Mouse (Mus musculus) cerebellum, adult 2 months (tissue): ENCODE results near the gene Rxfp4.

Experiments
- CTCF ChIP-seq: fragments of 200-500 bp; IDR thresholded peaks from 2 replicates; pipeline ENCODE4 v1.5.1; 2011; ENCODE audit warnings: low read depth, mild to moderate bottlenecking, control low read depth, low read length, moderate library complexity, borderline replicate concordance; ENCODE audit not compliant: insufficient read depth
- POLR2A ChIP-seq: fragments of 200-500 bp; IDR thresholded peaks from 2 replicates; pipeline ENCODE4 v1.6.1; 2011; ENCODE audit warnings: low read length, control low read depth, borderline replicate concordance; ENCODE audit not compliant: insufficient read depth

GRCm38 (mm10) chr3:88624951-88625350 is 28.0 kb downstream of the Rxfp4 start:
- no peak for TF ChIP-seq POLR2A
- no peak for TF ChIP-seq CTCF
